Mouse (Mus musculus): ENCODE data around the gene Exoc7. TPM values are rescaled to one million over a fixed set of nuclear protein-coding genes. Genes with fewer than 3 reads are reported as not detected.

Exoc7 gene
- polyA plus RNA-seq, 1 experiment, result 31.5 TPM

- Histone ChIP-seq H3K36me3 (ENCODE audit: control insufficient read depth, insufficient read depth) (peaks cover 40% of the 10 kb centered on the region), H3K79me2 (ENCODE audit: control insufficient read depth, insufficient read depth) (peaks cover 70% of the 10 kb centered on the region), H3K79me3 (ENCODE audit: low read depth) (peaks cover 44% of the 10 kb centered on the region), H3ac (ENCODE audit: control insufficient read depth, insufficient read length, low read depth) (peak overlapping the region; percentile 63), H3K27me3 (ENCODE audit: control insufficient read depth, insufficient read depth, insufficient read length) (no peaks in the 10 kb centered on the region), H3K4me3 (ENCODE audit: insufficient read depth, poor library complexity, severe bottlenecking) (peak overlapping the region; percentile 82)
- no peak for TF ChIP-seq CEBPB (IDR thresholded peaks at IDR 0.05; ENCODE audit: low read depth)
- no peak for TF ChIP-seq FOSL1 (IDR thresholded peaks at IDR 0.05; ENCODE audit: insufficient read depth, low read length, poor library complexity, severe bottlenecking)
- TF ChIP-seq MYOG (IDR thresholded peaks at IDR 0.05; ENCODE audit: control insufficient read depth, extremely low read depth, insufficient read length), result no peak
- no peak for TF ChIP-seq CTCF (IDR thresholded peaks at IDR 0.05; ENCODE audit: control insufficient read depth, insufficient read depth, insufficient read length)
- TF ChIP-seq MAX (IDR thresholded peaks at IDR 0.05), result peak; percentile 47
- TF ChIP-seq MYOD1 (IDR thresholded peaks at IDR 0.05; ENCODE audit: control insufficient read depth, insufficient read length, low read depth), result no peak
- TF ChIP-seq USF1 (IDR thresholded peaks at IDR 0.05; ENCODE audit: low read depth), result no peak
These were observed 34.2 kb downstream of the Exoc7 start for GRCm38 (mm10) chr11:116272589-116273468.

GRCm38 (mm10) chr11:116269560-116269959, 37.5 kb downstream of the Exoc7 start:
- Histone ChIP-seq H3ac (ENCODE audit: control insufficient read depth, insufficient read length, low read depth) (no peak overlapping the region), H3K4me3 (ENCODE audit: insufficient read depth, poor library complexity, severe bottlenecking) (no peak overlapping the region), H3K36me3 (ENCODE audit: control insufficient read depth, insufficient read depth) (peaks cover 73% of the 10 kb centered on the region), H3K79me2 (ENCODE audit: control insufficient read depth, insufficient read depth) (peaks cover 62% of the 10 kb centered on the region), H3K27me3 (ENCODE audit: control insufficient read depth, insufficient read depth, insufficient read length) (no peaks in the 10 kb centered on the region), H3K79me3 (ENCODE audit: low read depth) (peaks cover 44% of the 10 kb centered on the region)
- no peak for TF ChIP-seq MYOD1 (IDR thresholded peaks at IDR 0.05; ENCODE audit: control insufficient read depth, insufficient read length, low read depth)
- TF ChIP-seq MYOG (IDR thresholded peaks at IDR 0.05; ENCODE audit: control insufficient read depth, extremely low read depth, insufficient read length), result no peak
- TF ChIP-seq CTCF (IDR thresholded peaks at IDR 0.05; ENCODE audit: control insufficient read depth, insufficient read depth, insufficient read length), result no peak
- TF ChIP-seq FOSL1 (IDR thresholded peaks at IDR 0.05; ENCODE audit: insufficient read depth, low read length, poor library complexity, severe bottlenecking), result no peak
- no peak for TF ChIP-seq MAX (IDR thresholded peaks at IDR 0.05)
- TF ChIP-seq USF1 (IDR thresholded peaks at IDR 0.05; ENCODE audit: low read depth), result no peak
- no peak for TF ChIP-seq CEBPB (IDR thresholded peaks at IDR 0.05; ENCODE audit: low read depth)

GRCm38 (mm10) chr11:116268313-116268712, 38.7 kb downstream of the Exoc7 start:
- H3K79me2 ChIP-seq (ENCODE audit: control insufficient read depth, insufficient read depth), result peaks cover 50% of the 10 kb centered on the region
- H3ac ChIP-seq (ENCODE audit: control insufficient read depth, insufficient read length, low read depth), result no peak overlapping the region
- peaks cover 85% of the 10 kb centered on the region for H3K36me3 ChIP-seq (ENCODE audit: control insufficient read depth, insufficient read depth)
- H3K27me3 ChIP-seq (ENCODE audit: control insufficient read depth, insufficient read depth, insufficient read length), result no peaks in the 10 kb centered on the region
- no peak overlapping the region for H3K4me3 ChIP-seq (ENCODE audit: insufficient read depth, poor library complexity, severe bottlenecking)
- H3K79me3 ChIP-seq (ENCODE audit: low read depth), result peaks cover 39% of the 10 kb centered on the region
- no peak for TF ChIP-seq CEBPB (IDR thresholded peaks at IDR 0.05; ENCODE audit: low read depth)
- TF ChIP-seq MYOG (IDR thresholded peaks at IDR 0.05; ENCODE audit: control insufficient read depth, extremely low read depth, insufficient read length), result no peak
- TF ChIP-seq CTCF (IDR thresholded peaks at IDR 0.05; ENCODE audit: control insufficient read depth, insufficient read depth, insufficient read length), result no peak
- TF ChIP-seq MYOD1 (IDR thresholded peaks at IDR 0.05; ENCODE audit: control insufficient read depth, insufficient read length, low read depth), result no peak
- no peak for TF ChIP-seq USF1 (IDR thresholded peaks at IDR 0.05; ENCODE audit: low read depth)
- no peak for TF ChIP-seq MAX (IDR thresholded peaks at IDR 0.05)

GRCm38 (mm10) chr11:116267637-116268036, 39.4 kb downstream of the Exoc7 start:
- Histone ChIP-seq H3K4me3 (ENCODE audit: insufficient read depth, poor library complexity, severe bottlenecking) (no peak overlapping the region), H3ac (ENCODE audit: control insufficient read depth, insufficient read length, low read depth) (no peak overlapping the region), H3K79me2 (ENCODE audit: control insufficient read depth, insufficient read depth) (peaks cover 44% of the 10 kb centered on the region), H3K27me3 (ENCODE audit: control insufficient read depth, insufficient read depth, insufficient read length) (no peaks in the 10 kb centered on the region), H3K79me3 (ENCODE audit: low read depth) (peaks cover 33% of the 10 kb centered on the region), H3K36me3 (ENCODE audit: control insufficient read depth, insufficient read depth) (peaks cover 92% of the 10 kb centered on the region)
- no peak for TF ChIP-seq USF1 (IDR thresholded peaks at IDR 0.05; ENCODE audit: low read depth)
- no peak for TF ChIP-seq MYOD1 (IDR thresholded peaks at IDR 0.05; ENCODE audit: control insufficient read depth, insufficient read length, low read depth)
- TF ChIP-seq FOSL1 (IDR thresholded peaks at IDR 0.05; ENCODE audit: insufficient read depth, low read length, poor library complexity, severe bottlenecking), result no peak
- no peak for TF ChIP-seq MYOG (IDR thresholded peaks at IDR 0.05; ENCODE audit: control insufficient read depth, extremely low read depth, insufficient read length)
- no peak for TF ChIP-seq CEBPB (IDR thresholded peaks at IDR 0.05; ENCODE audit: low read depth)

- TF ChIP-seq MYOD1 (IDR thresholded peaks at IDR 0.05; ENCODE audit: control insufficient read depth, insufficient read length, low read depth) (no peak), USF1 (IDR thresholded peaks at IDR 0.05; ENCODE audit: low read depth) (no peak), MAX (IDR thresholded peaks at IDR 0.05) (no peak), CTCF (IDR thresholded peaks at IDR 0.05; ENCODE audit: control insufficient read depth, insufficient read depth, insufficient read length) (no peak), MYOG (IDR thresholded peaks at IDR 0.05; ENCODE audit: control insufficient read depth, extremely low read depth, insufficient read length) (no peak), CEBPB (IDR thresholded peaks at IDR 0.05; ENCODE audit: low read depth) (no peak), FOSL1 (IDR thresholded peaks at IDR 0.05; ENCODE audit: insufficient read depth, low read length, poor library complexity, severe bottlenecking) (no peak)
- peaks cover 94% of the 10 kb centered on the region for H3K36me3 ChIP-seq (ENCODE audit: control insufficient read depth, insufficient read depth)
- peaks cover 16% of the 10 kb centered on the region for H3K79me3 ChIP-seq (ENCODE audit: low read depth)
- H3K27me3 ChIP-seq (ENCODE audit: control insufficient read depth, insufficient read depth, insufficient read length), result no peaks in the 10 kb centered on the region
- H3K79me2 ChIP-seq (ENCODE audit: control insufficient read depth, insufficient read depth), result peaks cover 26% of the 10 kb centered on the region
- H3ac ChIP-seq (ENCODE audit: control insufficient read depth, insufficient read length, low read depth), result no peak overlapping the region
- no peak overlapping the region for H3K4me3 ChIP-seq (ENCODE audit: insufficient read depth, poor library complexity, severe bottlenecking)
These were observed 41.2 kb downstream of the Exoc7 start for GRCm38 (mm10) chr11:116265850-116266249.
